Comparison of ENCODE assay signal across 9 mouse cellular contexts in genomic region chr19:43384978-43385431, GRCm38 (mm10). TPM values are rescaled to one million over a fixed set of nuclear protein-coding genes. Genes with fewer than 3 reads are reported as not detected.
DNase-seq lines count a peak whose midpoint lies in the region; ATAC-seq and TF ChIP-seq lines count a peak whose summit lies in the region.
"Had no signal": no experiment of that assay in that cellular context is flagged by ENCODE, and none has a peak within 500 bp of the region (broad histone marks: within the 10 kb centered on the region; RNA-seq: fewer than 3 reads in every experiment).

No protein-coding gene starts in this region.

- no peak for TF ChIP-seq POLR2A in liver, adult 2 months (IDR thresholded peaks at IDR 0.05; ENCODE audit: extremely low read depth, insufficient read depth, low read length)

- H3K4me1 ChIP-seq in liver, adult 2 months (ENCODE audit: control insufficient read depth, insufficient read depth, low read length), result no peaks in the 10 kb centered on the region
- H3K4me1 ChIP-seq in liver, postnatal 0 days (ENCODE audit: insufficient read depth), result 0 out of 2 replicates have a peak, but pooled peaks cover 2% of the 10 kb centered on the region
- H3K4me1 ChIP-seq in forebrain, embryonic 10.5 days, result peaks cover 48% of the 10 kb centered on the region
- H3K4me1 ChIP-seq in hindbrain, embryonic 15.5 days (replicated peaks), result peaks cover 37% of the 10 kb centered on the region
- H3K4me1 ChIP-seq in midbrain, embryonic 13.5 days (replicated peaks), result peaks cover 42% of the 10 kb centered on the region

- H3K4me2 ChIP-seq in liver, postnatal 0 days (ENCODE audit: low read depth, low read length), result no peak overlapping the region
- peak overlapping the region; percentile 63 for H3K4me2 ChIP-seq in hindbrain, embryonic 15.5 days
- H3K4me2 ChIP-seq in midbrain, embryonic 13.5 days (replicated peaks), result peak overlapping the region; percentile 54

- no peak overlapping the region for H3K4me3 ChIP-seq in liver, adult 2 months (ENCODE audit: insufficient read depth, low read depth, low read length)
- no peak overlapping the region for H3K4me3 ChIP-seq in liver, postnatal 0 days (ENCODE audit: low read depth, low read length)
- peak overlapping the region; percentile 54 for H3K4me3 ChIP-seq in forebrain, embryonic 10.5 days
- peak overlapping the region; percentile 33 for H3K4me3 ChIP-seq in hindbrain, embryonic 15.5 days
- peak overlapping the region; percentile 30 for H3K4me3 ChIP-seq in midbrain, embryonic 13.5 days (replicated peaks)

- no peak for ATAC-seq in liver, postnatal 0 days
- ATAC-seq in hindbrain, embryonic 15.5 days (ENCODE audit: low FRiP score, low read depth), result no peak
- no peak for ATAC-seq in midbrain, embryonic 13.5 days

- intact Hi-C loops in left cerebral cortex, postnatal 10 days (cut with DNase I), result no loop called here

- H3K27ac ChIP-seq in liver, adult 2 months (replicated peaks; ENCODE audit: insufficient read depth, low read depth, low read length), result no peak overlapping the region
- H3K27ac ChIP-seq in liver, postnatal 0 days (ENCODE audit: low read depth), result no peak overlapping the region
- H3K27ac ChIP-seq in forebrain, embryonic 10.5 days, result peak overlapping the region; percentile 77
- H3K27ac ChIP-seq in hindbrain, embryonic 15.5 days (replicated peaks), result no peak overlapping the region
- no peak overlapping the region for H3K27ac ChIP-seq in midbrain, embryonic 13.5 days

- H3K9ac ChIP-seq in liver, adult 2 months (ENCODE audit: low read depth, low read length), result no peak overlapping the region
- H3K9ac ChIP-seq in liver, postnatal 0 days (replicated peaks), result no peak overlapping the region
- no peak overlapping the region for H3K9ac ChIP-seq in hindbrain, embryonic 15.5 days
- no peak overlapping the region for H3K9ac ChIP-seq in midbrain, embryonic 13.5 days (replicated peaks)

- no peaks in the 10 kb centered on the region for H3K9me3 ChIP-seq in liver, postnatal 0 days (ENCODE audit: low read length)
- H3K9me3 ChIP-seq in forebrain, embryonic 10.5 days, result no peaks in the 10 kb centered on the region
- no peaks in the 10 kb centered on the region for H3K9me3 ChIP-seq in hindbrain, embryonic 15.5 days
- no peaks in the 10 kb centered on the region for H3K9me3 ChIP-seq in midbrain, embryonic 13.5 days

- DNase-seq in liver, adult 2 months (ENCODE audit: extremely low read depth, low read depth, low spot score), result peak; percentile 23
- no peak for DNase-seq in liver, postnatal 0 days
- peak; percentile 59 for DNase-seq in forebrain, embryonic 10.5 days (ENCODE audit: extremely low spot score, low spot score)
- DNase-seq in gastrocnemius, postnatal 25 days, result no peak
- no peak for DNase-seq in B cell, adult 2 months
- DNase-seq in left cerebral cortex, postnatal 10 days (ENCODE audit: extremely low spot score in 1 of 2, low spot score in 2 of 2), result no peak

- peaks cover 14% of the 10 kb centered on the region; the same call in 1 of the 2 replicates for H3K27me3 ChIP-seq in liver, adult 2 months (ENCODE audit: control insufficient read depth, insufficient read depth, low read length)
- peaks cover 61% of the 10 kb centered on the region for H3K27me3 ChIP-seq in liver, postnatal 0 days (ENCODE audit: insufficient read depth, low read length)
- H3K27me3 ChIP-seq in forebrain, embryonic 10.5 days (ENCODE audit: poor library complexity, severe bottlenecking), result peaks cover 90% of the 10 kb centered on the region
- H3K27me3 ChIP-seq in hindbrain, embryonic 15.5 days, result peaks cover 71% of the 10 kb centered on the region
- H3K27me3 ChIP-seq in midbrain, embryonic 13.5 days, result peaks cover 73% of the 10 kb centered on the region

- no peak for TF ChIP-seq EP300 in liver, postnatal 0 days (IDR thresholded peaks at IDR 0.05; ENCODE audit: low read depth)

- H3K79me2 ChIP-seq in liver, adult 2 months (ENCODE audit: control insufficient read depth, insufficient read depth, low read length), result no peaks in the 10 kb centered on the region

- TF ChIP-seq CTCF in liver, adult 2 months (IDR thresholded peaks at IDR 0.05; ENCODE audit: low read depth, low read length), result no peak
- no peak for TF ChIP-seq CTCF in liver, postnatal 0 days (IDR thresholded peaks at IDR 0.05; ENCODE audit: low read depth)

- no peaks in the 10 kb centered on the region for H3K36me3 ChIP-seq in liver, adult 2 months (ENCODE audit: control insufficient read depth, insufficient read depth, low read length)
- no peaks in the 10 kb centered on the region for H3K36me3 ChIP-seq in liver, postnatal 0 days (replicated peaks; ENCODE audit: insufficient read depth, low read length)
- no peaks in the 10 kb centered on the region for H3K36me3 ChIP-seq in forebrain, embryonic 10.5 days (replicated peaks)
- H3K36me3 ChIP-seq in hindbrain, embryonic 15.5 days, result no peaks in the 10 kb centered on the region
- H3K36me3 ChIP-seq in midbrain, embryonic 13.5 days, result no peaks in the 10 kb centered on the region

- 2% methylated on average over 25 of the region's 25 CpGs for WGBS in liver, adult 2 months
- WGBS in liver, postnatal 0 days (ENCODE audit: insufficient replicate concordance), result 2% methylated on average over 25 of the region's 25 CpGs
- WGBS in forebrain, embryonic 10.5 days, result under 1% methylated on average over 25 of the region's 25 CpGs
- under 1% methylated on average over 25 of the region's 25 CpGs for WGBS in hindbrain, embryonic 15.5 days
- under 1% methylated on average over 25 of the region's 25 CpGs for WGBS in midbrain, embryonic 13.5 days

RNA-seq across cellular contexts. Expression of gene Hpse2, which starts 3.1 kb away (rescaled TPM):
- total RNA-seq in liver, adult 2 months (2014; rRNA removed), result not detected in 2 replicates
- not detected in 2 replicates for polyA plus RNA-seq in liver, adult 2 months (2012; rRNA removed)
- 0.12 TPM in 1 of 2 replicates, not detected in the other for polyA plus RNA-seq in liver, postnatal 0 days (2015; fragmentation: Nextera tagmentation; extraction: Ambion mirVana)
- polyA plus RNA-seq in forebrain, embryonic 10.5 days (2016; fragmentation: Nextera tagmentation; extraction: Ambion mirVana), result 2.6 and 4.0 TPM in 2 replicates
- polyA plus RNA-seq in hindbrain, embryonic 15.5 days (2015; fragmentation: Nextera tagmentation; extraction: Ambion mirVana), result 0.17 and 0.32 TPM in 2 replicates
- polyA plus RNA-seq in midbrain, embryonic 13.5 days (2015; fragmentation: Nextera tagmentation; extraction: Ambion mirVana), result 0.05 TPM in 2 replicates
- total RNA-seq in gastrocnemius, postnatal 25 days (2021), result under 1 TPM in 1 of 2 experiments, not detected in 1; 0.80 TPM
- under 1 TPM; 0.45 to 0.71 TPM for total RNA-seq in left cerebral cortex, postnatal 10 days (2021)
- polyA plus RNA-seq: spleen, adult 2 months had no signal

RNA-seq across cellular contexts. Expression of gene Cnnm1, which starts 55.2 kb away (rescaled TPM):
- 0.18 and 0.20 TPM in 2 replicates for total RNA-seq in liver, adult 2 months (2014; rRNA removed)
- polyA plus RNA-seq in liver, adult 2 months (2012; rRNA removed), result 0.05 and 0.11 TPM in 2 replicates
- polyA plus RNA-seq in liver, postnatal 0 days (2015; fragmentation: Nextera tagmentation; extraction: Ambion mirVana), result 0.21 and 0.22 TPM in 2 replicates
- polyA plus RNA-seq in forebrain, embryonic 10.5 days (2016; fragmentation: Nextera tagmentation; extraction: Ambion mirVana), result 0.31 and 0.36 TPM in 2 replicates
- polyA plus RNA-seq in hindbrain, embryonic 15.5 days (2015; fragmentation: Nextera tagmentation; extraction: Ambion mirVana), result 3.4 and 3.9 TPM in 2 replicates
- polyA plus RNA-seq in midbrain, embryonic 13.5 days (2015; fragmentation: Nextera tagmentation; extraction: Ambion mirVana), result 0.80 and 1.3 TPM in 2 replicates
- under 1 TPM in 1 of 2 experiments, not detected in 1; 0.05 TPM for total RNA-seq in gastrocnemius, postnatal 25 days (2021)
- total RNA-seq in left cerebral cortex, postnatal 10 days (2021), result 10 to 100 TPM; 39.3 to 40.4 TPM

Comparison
In these comparisons a context has a peak if more than half of its experiments do, and no peak if none do; other contexts are left out.
1. DNase-seq: peak in liver, adult 2 months (single experiment) and forebrain, embryonic 10.5 days (single experiment); none in liver, postnatal 0 days (single experiment), gastrocnemius, postnatal 25 days (single experiment), B cell, adult 2 months (0 of 2) and left cerebral cortex, postnatal 10 days (0 of 2).
2. H3K4me3 ChIP-seq: peak in forebrain, embryonic 10.5 days (single experiment), hindbrain, embryonic 15.5 days (single experiment) and midbrain, embryonic 13.5 days (single experiment); none in liver, adult 2 months (single experiment) and liver, postnatal 0 days (single experiment).